Mouse (Mus musculus) gastrocnemius, postnatal 36 days (tissue): ENCODE measurements at regions not wholly inside any gene's neighbourhood (a gene's known extent, or its start where the extent isn't known, plus 50 kb on each side); places are given as distances from the start of the nearest gene placed in this dataset.

ENCODE experiments used
- microRNA-seq, 2 experiments: library from miRNA; unstranded; fragments of <30 nt; microRNA quantifications; one replicate each; pipeline ENCODE4 v1.2.0; 2021

Small RNAs in the stretch of these regions (microRNA-seq; reads per million reads assigned to microRNA genes)
- 0 reads per million in 2 experiments for gene Gm25507
